Mouse (Mus musculus): ENCODE results near the gene Hnf1b. TPM values are rescaled to one million over a fixed set of nuclear protein-coding genes. Genes with fewer than 3 reads are reported as not detected.

The Hnf1b gene
- polyA plus RNA-seq (2016; fragmentation: Nextera tagmentation; extraction: Ambion mirVana): 0.19 and 0.20 TPM in 2 replicates

- Histone ChIP-seq H3K9me3 (no peaks in the 10 kb centered on the region), H3K4me3 (0 out of 2 replicates have a peak within 1 kb of the TSS, but pooled peaks have one; percentile 5), H3K4me1 (peaks cover 23% of the 10 kb centered on the region), H3K36me3 (no peaks in the 10 kb centered on the region), H3K27ac (no peak within 1 kb of the TSS), H3K4me2 (replicated peaks) (peak within 1 kb of the TSS; percentile 31), H3K9ac (no peak within 1 kb of the TSS), H3K27me3 (replicated peaks) (peaks cover 63% of the 10 kb centered on the region)
- 2% methylated on average over 36 of the region's 36 CpGs for WGBS
- no peak for ATAC-seq (ENCODE audit: low FRiP score, low read depth)
These were observed at the start of gene Hnf1b for GRCm38 (mm10) chr11:83849529-83850335. Gene Hnf1b, plus strand, starts transcription at chr11:83850063.

- H3K27ac ChIP-seq: no peak overlapping the region
- ATAC-seq (ENCODE audit: low FRiP score, low read depth): no peak
- H3K36me3 ChIP-seq: no peaks in the 10 kb centered on the region
- 71% methylated on average over 8 of the region's 8 CpGs for WGBS
- 0 out of 2 replicates have a peak, but pooled peaks cover 3% of the 10 kb centered on the region for H3K27me3 ChIP-seq (replicated peaks)
- no peak overlapping the region for H3K9ac ChIP-seq
- no peak overlapping the region for H3K4me2 ChIP-seq (replicated peaks)
- no peak overlapping the region for H3K4me3 ChIP-seq
- H3K4me1 ChIP-seq: no peaks in the 10 kb centered on the region
- H3K9me3 ChIP-seq: no peaks in the 10 kb centered on the region
These were observed 47.7 kb upstream of the Hnf1b start for GRCm38 (mm10) chr11:83802166-83802565.

DNA sequence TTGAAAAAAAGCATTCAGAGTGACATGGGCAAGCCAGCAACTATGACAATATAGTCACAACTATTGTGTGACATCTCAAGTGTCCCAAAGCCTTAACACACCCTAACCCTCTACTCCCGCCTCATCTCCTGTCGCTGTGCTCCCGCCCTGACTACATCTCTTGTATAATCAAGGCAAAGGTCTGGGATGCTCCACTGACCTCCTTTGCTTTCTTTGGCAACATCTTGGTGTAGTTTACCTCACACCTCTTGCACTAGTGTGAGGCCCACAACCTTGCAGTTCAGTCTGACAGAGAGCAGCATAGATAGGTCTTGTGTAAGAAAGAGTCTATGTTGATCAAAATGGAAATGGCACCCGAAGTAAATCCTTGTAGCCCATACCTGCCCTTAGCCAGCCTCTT lies 47.3 kb upstream of the Hnf1b start:
- Histone ChIP-seq H3K9ac (no peak overlapping the region), H3K27ac (no peak overlapping the region), H3K9me3 (no peaks in the 10 kb centered on the region), H3K27me3 (replicated peaks) (0 out of 2 replicates have a peak, but pooled peaks cover 3% of the 10 kb centered on the region), H3K4me1 (no peaks in the 10 kb centered on the region), H3K36me3 (no peaks in the 10 kb centered on the region), H3K4me2 (replicated peaks) (no peak overlapping the region), H3K4me3 (no peak overlapping the region)
- no peak for ATAC-seq (ENCODE audit: low FRiP score, low read depth)
- 93% methylated on average over 4 of the region's 4 CpGs for WGBS

- no peaks in the 10 kb centered on the region for H3K9me3 ChIP-seq
- no peak for ATAC-seq (ENCODE audit: low FRiP score, low read depth)
- WGBS: 91% methylated on average over 8 of the region's 8 CpGs
- H3K4me2 ChIP-seq (replicated peaks): no peak overlapping the region
- no peak overlapping the region for H3K27ac ChIP-seq
- no peaks in the 10 kb centered on the region for H3K27me3 ChIP-seq (replicated peaks)
- H3K4me1 ChIP-seq: no peaks in the 10 kb centered on the region
- H3K4me3 ChIP-seq: no peak overlapping the region
- H3K9ac ChIP-seq: no peak overlapping the region
- no peaks in the 10 kb centered on the region for H3K36me3 ChIP-seq
These were observed 39.4 kb upstream of the Hnf1b start for GRCm38 (mm10) chr11:83810441-83810840.

GRCm38 (mm10) chr11:83815191-83815590 lies 34.7 kb upstream of the Hnf1b start:
- H3K9me3 ChIP-seq: no peaks in the 10 kb centered on the region
- no peak for ATAC-seq (ENCODE audit: low FRiP score, low read depth)
- 86% methylated on average over 5 of the region's 5 CpGs for WGBS

DNA sequence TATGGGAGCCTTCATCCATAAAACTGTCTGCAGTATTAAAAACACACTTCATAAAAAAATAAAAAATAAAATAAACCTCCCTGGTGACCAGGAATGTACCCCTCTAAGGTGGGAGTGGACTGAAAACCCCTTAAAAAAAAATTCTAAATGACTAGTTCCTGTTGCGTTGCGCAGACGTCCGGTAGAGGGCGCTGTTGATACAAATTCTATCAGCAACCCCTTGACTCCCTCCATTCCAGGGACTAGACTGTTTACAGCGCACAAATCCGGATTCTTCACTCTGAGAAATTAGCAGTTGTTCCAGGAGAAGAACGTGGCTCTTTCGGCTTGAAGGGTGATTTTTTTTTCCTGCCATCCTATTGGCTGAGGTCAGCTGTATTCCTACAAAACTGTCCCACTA lies 34.2 kb upstream of the Hnf1b start:
- no peak overlapping the region for H3K4me3 ChIP-seq
- no peak overlapping the region for H3K4me2 ChIP-seq (replicated peaks)
- no peak overlapping the region for H3K27ac ChIP-seq
- 0 out of 2 replicates have a peak, but pooled peaks cover 5% of the 10 kb centered on the region for H3K4me1 ChIP-seq
- no peaks in the 10 kb centered on the region for H3K9me3 ChIP-seq
- H3K36me3 ChIP-seq: no peaks in the 10 kb centered on the region
- H3K27me3 ChIP-seq (replicated peaks): no peaks in the 10 kb centered on the region; the same call in 1 of the 2 replicates
- no peak for ATAC-seq (ENCODE audit: low FRiP score, low read depth)
- WGBS: 10% methylated on average over 9 of the region's 9 CpGs
- H3K9ac ChIP-seq: no peak overlapping the region

More at GRCm38 (mm10) chr11:83815191-83815590, 34.7 kb upstream of the Hnf1b start:
- Histone ChIP-seq H3K4me2 (replicated peaks) (no peak overlapping the region), H3K9ac (no peak overlapping the region), H3K4me3 (no peak overlapping the region), H3K27ac (no peak overlapping the region), H3K4me1 (0 out of 2 replicates have a peak, but pooled peaks cover 5% of the 10 kb centered on the region), H3K36me3 (no peaks in the 10 kb centered on the region), H3K27me3 (replicated peaks) (no peaks in the 10 kb centered on the region; the same call in 1 of the 2 replicates)

- 58% methylated on average over 6 of the region's 6 CpGs for whole genome bisulfite sequencing
- no peaks in the 10 kb centered on the region for H3K9me3 ChIP-seq
- no peak overlapping the region for H3K4me3 ChIP-seq
These were observed 32.8 kb upstream of the Hnf1b start for GRCm38 (mm10) chr11:83817048-83817447.

DNA sequence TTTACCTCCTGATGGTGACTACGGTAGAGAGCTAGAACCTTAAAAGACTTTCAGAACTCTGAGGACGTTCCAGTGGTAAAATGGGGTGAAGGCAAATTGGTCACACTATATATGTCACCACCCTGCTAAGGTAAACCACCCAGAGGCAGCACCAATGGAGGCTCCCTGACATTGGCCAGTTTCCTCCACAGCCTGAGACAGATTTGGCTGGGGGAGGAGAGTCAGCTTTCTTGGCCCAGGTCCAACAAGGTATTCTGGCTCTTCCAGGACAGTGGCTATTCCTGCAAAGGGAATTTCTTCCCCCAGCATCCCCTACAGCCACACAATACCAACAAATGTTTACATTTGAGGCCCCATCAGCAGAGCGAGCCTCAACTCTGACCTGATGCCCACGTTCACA lies 31.9 kb upstream of the Hnf1b start:
- Histone ChIP-seq H3K4me2 (replicated peaks) (no peak overlapping the region), H3K4me1 (0 out of 2 replicates have a peak, but pooled peaks cover 5% of the 10 kb centered on the region), H3K4me3 (no peak overlapping the region), H3K27ac (no peak overlapping the region), H3K27me3 (replicated peaks) (no peaks in the 10 kb centered on the region; the same call in 1 of the 2 replicates), H3K9ac (no peak overlapping the region), H3K36me3 (no peaks in the 10 kb centered on the region), H3K9me3 (no peaks in the 10 kb centered on the region)
- WGBS: 75% methylated on average over 4 of the region's 4 CpGs
- ATAC-seq (ENCODE audit: low FRiP score, low read depth): no peak

More at GRCm38 (mm10) chr11:83817048-83817447, 32.8 kb upstream of the Hnf1b start:
- Histone ChIP-seq H3K27me3 (replicated peaks) (no peaks in the 10 kb centered on the region; the same call in 1 of the 2 replicates), H3K9ac (no peak overlapping the region), H3K4me1 (0 out of 2 replicates have a peak, but pooled peaks cover 5% of the 10 kb centered on the region), H3K27ac (no peak overlapping the region), H3K4me2 (replicated peaks) (no peak overlapping the region), H3K36me3 (no peaks in the 10 kb centered on the region)
- ATAC-seq (ENCODE audit: low FRiP score, low read depth): no peak

DNA sequence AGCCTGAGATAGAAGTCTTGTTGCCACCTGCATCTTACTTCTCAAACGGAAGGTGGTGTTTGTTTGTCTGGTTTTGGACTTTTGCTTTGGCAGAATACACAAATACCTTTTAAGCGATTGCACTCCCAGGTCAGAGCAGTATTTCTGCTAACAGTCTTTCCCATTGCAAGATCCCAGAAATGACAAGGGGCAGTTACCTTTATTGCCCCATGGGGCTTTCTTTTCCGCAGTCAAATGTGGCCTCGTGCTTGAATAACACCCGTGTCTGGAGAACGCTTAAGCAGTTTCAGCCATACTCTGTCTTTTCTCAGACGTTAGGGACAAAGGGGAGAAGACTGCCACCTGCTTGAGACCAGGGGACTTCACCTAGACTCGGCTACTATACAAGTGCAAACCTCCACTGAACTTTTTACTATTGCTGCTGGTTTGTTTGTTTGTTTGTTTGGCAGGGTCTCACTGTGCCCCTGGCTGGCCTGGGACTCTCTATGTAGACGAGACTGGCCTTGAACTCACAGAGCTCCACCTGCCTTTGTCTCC lies 31.2 kb upstream of the Hnf1b start:
- no peaks in the 10 kb centered on the region for H3K9me3 ChIP-seq
- no peak overlapping the region for H3K9ac ChIP-seq
- no peak overlapping the region for H3K27ac ChIP-seq
- H3K4me3 ChIP-seq: no peak overlapping the region
- no peaks in the 10 kb centered on the region; the same call in 1 of the 2 replicates for H3K27me3 ChIP-seq (replicated peaks)
- H3K4me2 ChIP-seq (replicated peaks): no peak overlapping the region
- ATAC-seq (ENCODE audit: low FRiP score, low read depth): no peak
- no peaks in the 10 kb centered on the region for H3K36me3 ChIP-seq
- 0 out of 2 replicates have a peak, but pooled peaks cover 5% of the 10 kb centered on the region for H3K4me1 ChIP-seq
- 50% methylated on average over 9 of the region's 9 CpGs for WGBS

DNA sequence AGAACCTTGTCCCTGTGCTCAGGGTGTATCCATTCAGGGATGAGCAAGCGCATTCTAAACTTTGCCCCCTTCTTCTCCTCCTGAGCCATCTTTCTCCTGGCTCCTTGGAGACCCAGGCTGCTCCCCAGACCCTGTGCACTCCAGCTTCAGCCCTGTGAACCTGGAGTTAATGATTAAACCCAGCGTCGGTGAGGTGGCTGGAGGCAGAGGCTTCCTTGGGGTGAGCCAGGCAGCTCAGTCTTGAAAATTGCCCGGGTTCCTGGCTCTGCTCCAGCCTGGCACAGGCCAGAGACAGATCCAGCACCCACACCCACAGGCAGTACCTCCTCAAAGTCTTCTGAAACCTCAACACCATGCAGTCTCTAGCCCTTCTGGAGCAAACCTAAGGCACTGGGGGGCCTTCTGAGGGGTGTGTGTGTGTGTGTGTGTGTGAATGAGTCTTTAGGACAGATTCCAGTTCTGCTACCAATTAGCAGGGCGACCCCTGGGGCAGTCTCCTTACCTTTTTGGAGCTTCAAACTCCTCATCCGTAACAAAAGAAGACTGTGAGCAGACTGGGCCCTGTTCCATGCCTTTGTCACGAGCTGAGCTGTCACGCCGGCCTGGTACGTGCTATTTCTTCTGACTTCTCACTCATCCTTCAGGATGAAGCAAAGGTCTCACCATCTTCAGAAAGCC lies 29.9 kb upstream of the Hnf1b start:
- Histone ChIP-seq H3K9ac (no peak overlapping the region), H3K36me3 (no peaks in the 10 kb centered on the region), H3K27ac (no peak overlapping the region), H3K9me3 (no peaks in the 10 kb centered on the region), H3K4me1 (0 out of 2 replicates have a peak, but pooled peaks cover 5% of the 10 kb centered on the region), H3K27me3 (replicated peaks) (no peaks in the 10 kb centered on the region; the same call in 1 of the 2 replicates), H3K4me2 (replicated peaks) (no peak overlapping the region), H3K4me3 (no peak overlapping the region)
- WGBS: 36% methylated on average over 10 of the region's 10 CpGs
- ATAC-seq (ENCODE audit: low FRiP score, low read depth): no peak

DNA sequence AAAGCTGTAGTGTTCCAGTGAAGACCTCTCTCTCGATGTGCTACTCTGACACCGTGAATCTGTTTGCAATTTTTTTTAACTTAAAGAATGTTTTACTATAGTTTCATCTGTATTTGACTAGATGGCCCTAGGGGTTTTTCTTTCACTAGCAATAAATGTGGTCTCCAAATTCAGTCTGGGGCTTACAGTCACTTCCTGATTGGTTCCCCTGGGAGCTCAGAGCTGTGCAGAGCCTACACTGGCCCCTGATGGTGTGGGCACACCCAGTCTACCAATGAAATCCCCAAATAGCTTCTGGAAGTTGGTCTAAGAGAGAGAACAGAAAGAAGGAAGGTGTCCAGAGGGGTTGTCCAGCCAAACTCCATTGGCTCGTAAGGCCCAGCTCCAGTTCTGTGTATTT lies 23.7 kb upstream of the Hnf1b start:
- Histone ChIP-seq H3K27ac (no peak overlapping the region), H3K4me2 (replicated peaks) (no peak overlapping the region), H3K9me3 (no peaks in the 10 kb centered on the region), H3K4me3 (no peak overlapping the region), H3K4me1 (no peaks in the 10 kb centered on the region), H3K27me3 (replicated peaks) (no peaks in the 10 kb centered on the region), H3K36me3 (no peaks in the 10 kb centered on the region), H3K9ac (no peak overlapping the region)
- no peak for ATAC-seq (ENCODE audit: low FRiP score, low read depth)
- 93% methylated on average over 3 of the region's 3 CpGs for WGBS

- 80% methylated on average over 8 of the region's 8 CpGs for WGBS
- Histone ChIP-seq H3K4me2 (replicated peaks) (no peak overlapping the region), H3K4me3 (no peak overlapping the region), H3K4me1 (no peaks in the 10 kb centered on the region), H3K27ac (no peak overlapping the region), H3K9me3 (no peaks in the 10 kb centered on the region), H3K27me3 (replicated peaks) (no peaks in the 10 kb centered on the region), H3K9ac (no peak overlapping the region), H3K36me3 (no peaks in the 10 kb centered on the region)
- no peak for ATAC-seq (ENCODE audit: low FRiP score, low read depth)
These were observed 21.2 kb upstream of the Hnf1b start for GRCm38 (mm10) chr11:83828553-83829142.
